Mouse (Mus musculus): ENCODE measurements around the gene Dgka. TPM values are rescaled to one million over a fixed set of nuclear protein-coding genes. Genes with fewer than 3 reads are reported as not detected.

Gene Dgka
- polyA plus RNA-seq, 1 experiment from 2014 or later: 6.9 TPM

- Histone ChIP-seq H3K4me1 (ENCODE audit: insufficient read depth) (no peaks in the 10 kb centered on the region), H3K4me2 (peak overlapping the region; percentile 68; the same call in 1 of the 2 replicates), H3K9me3 (ENCODE audit: low read depth, low read length) (no peaks in the 10 kb centered on the region), H3K9ac (no peak overlapping the region), H3K27ac (ENCODE audit: low read depth) (no peak overlapping the region), H3K4me3 (ENCODE audit: low read depth, low read length) (0 out of 2 replicates have a peak overlapping the region, but pooled peaks have one; percentile 83), H3K27me3 (ENCODE audit: insufficient read depth, low read length) (no peaks in the 10 kb centered on the region), H3K36me3 (ENCODE audit: insufficient read depth) (peaks cover 51% of the 10 kb centered on the region)
- DNase-seq (no peak), ATAC-seq (ENCODE audit: insufficient read depth) (no peak)
- 85% methylated on average over 6 of the region's 6 CpGs for WGBS
- peak; percentile 21; the same call in 1 of the 2 replicates for TF ChIP-seq CTCF (IDR thresholded peaks at IDR 0.05; ENCODE audit: low read depth)
Observed at GRCm38 (mm10) chr10:128697072-128697725, 47.5 kb downstream of the Dgka start.

- ATAC-seq (ENCODE audit: insufficient read depth): peak; percentile 99
- peak; percentile 99 for DNase-seq
- Histone ChIP-seq H3K4me3 (ENCODE audit: low read depth, low read length) (peak within 1 kb of the TSS; percentile 83), H3K4me1 (ENCODE audit: insufficient read depth) (no peaks in the 10 kb centered on the region), H3K9me3 (ENCODE audit: low read depth, low read length) (no peaks in the 10 kb centered on the region), H3K9ac (peak within 1 kb of the TSS; percentile 91), H3K27ac (ENCODE audit: low read depth) (peak within 1 kb of the TSS; percentile 98), H3K27me3 (ENCODE audit: insufficient read depth, low read length) (no peaks in the 10 kb centered on the region), H3K4me2 (peak within 1 kb of the TSS; percentile 83), H3K36me3 (ENCODE audit: insufficient read depth) (peaks cover 44% of the 10 kb centered on the region)
- TF ChIP-seq CTCF (IDR thresholded peaks at IDR 0.05; ENCODE audit: low read depth): no peak; the same call in 1 of the 2 replicates
- 1% methylated on average over 39 of the region's 40 CpGs for WGBS
Observed at GRCm38 (mm10) chr10:128695992-128696807, 48.5 kb downstream of the Dgka start, which contains the start of gene Rab5b. Gene Rab5b, minus strand, starts transcription at chr10:128696264.

DNA sequence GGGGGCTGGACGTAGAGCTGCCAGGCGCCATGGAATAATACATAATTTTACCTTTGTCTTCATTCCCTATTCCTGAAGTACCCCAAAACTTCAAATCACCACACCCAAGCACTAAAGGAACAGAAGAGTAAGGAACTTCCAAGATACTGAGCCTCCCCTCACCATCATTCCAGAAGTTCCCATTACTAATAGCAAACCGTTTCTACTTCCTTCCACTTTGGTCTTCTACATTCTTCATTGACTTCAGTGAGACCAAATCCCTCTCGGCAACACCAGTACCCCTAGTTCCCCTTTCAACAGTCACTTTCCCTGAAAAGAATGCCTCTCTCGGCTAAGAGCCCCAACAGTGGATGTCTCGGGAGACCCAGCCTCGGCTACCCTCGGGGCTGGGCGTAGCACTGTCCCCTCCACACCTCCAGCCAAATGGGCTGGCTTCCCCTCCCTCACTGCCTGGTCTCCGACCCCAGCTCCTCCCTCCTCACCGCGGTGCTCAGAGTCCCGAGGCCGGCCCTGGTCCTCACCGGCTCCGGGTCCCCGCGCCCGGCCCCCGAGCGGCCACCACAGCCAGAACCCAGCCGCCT is 49.2 kb downstream of the Dgka start:
- Histone ChIP-seq H3K27me3 (ENCODE audit: insufficient read depth, low read length) (no peaks in the 10 kb centered on the region), H3K9ac (peak overlapping the region; percentile 91), H3K36me3 (ENCODE audit: insufficient read depth) (peaks cover 38% of the 10 kb centered on the region), H3K27ac (ENCODE audit: low read depth) (peak overlapping the region; percentile 98), H3K4me3 (ENCODE audit: low read depth, low read length) (peak overlapping the region; percentile 83), H3K9me3 (ENCODE audit: low read depth, low read length) (no peaks in the 10 kb centered on the region), H3K4me2 (peak overlapping the region; percentile 83), H3K4me1 (ENCODE audit: insufficient read depth) (no peaks in the 10 kb centered on the region)
- DNase-seq (no peak), ATAC-seq (ENCODE audit: insufficient read depth) (no peak)
- 1% methylated on average over 22 of the region's 22 CpGs for WGBS
- TF ChIP-seq CTCF (IDR thresholded peaks at IDR 0.05; ENCODE audit: low read depth): no peak

GRCm38 (mm10) chr10:128674469-128675008 is 70.1 kb downstream of the Dgka start:
- peak overlapping the region; percentile 96 for H3K4me2 ChIP-seq
- peak; percentile 67 for TF ChIP-seq CTCF (IDR thresholded peaks at IDR 0.05; ENCODE audit: low read depth)
- no peaks in the 10 kb centered on the region for H3K27me3 ChIP-seq (ENCODE audit: insufficient read depth, low read length)
- H3K4me3 ChIP-seq (ENCODE audit: low read depth, low read length): peak overlapping the region; percentile 61
- H3K36me3 ChIP-seq (ENCODE audit: insufficient read depth): peaks cover 4% of the 10 kb centered on the region; the same call in 1 of the 2 replicates
- H3K4me1 ChIP-seq (ENCODE audit: insufficient read depth): 0 out of 2 replicates have a peak, but pooled peaks cover 6% of the 10 kb centered on the region
- peak overlapping the region; percentile 69 for H3K27ac ChIP-seq (ENCODE audit: low read depth)
- ATAC-seq (ENCODE audit: insufficient read depth) (no peak), DNase-seq (peak; percentile 83)
- WGBS: 1% methylated on average over 9 of the region's 9 CpGs
- H3K9ac ChIP-seq: peak overlapping the region; percentile 52
- no peaks in the 10 kb centered on the region for H3K9me3 ChIP-seq (ENCODE audit: low read depth, low read length)

DNA sequence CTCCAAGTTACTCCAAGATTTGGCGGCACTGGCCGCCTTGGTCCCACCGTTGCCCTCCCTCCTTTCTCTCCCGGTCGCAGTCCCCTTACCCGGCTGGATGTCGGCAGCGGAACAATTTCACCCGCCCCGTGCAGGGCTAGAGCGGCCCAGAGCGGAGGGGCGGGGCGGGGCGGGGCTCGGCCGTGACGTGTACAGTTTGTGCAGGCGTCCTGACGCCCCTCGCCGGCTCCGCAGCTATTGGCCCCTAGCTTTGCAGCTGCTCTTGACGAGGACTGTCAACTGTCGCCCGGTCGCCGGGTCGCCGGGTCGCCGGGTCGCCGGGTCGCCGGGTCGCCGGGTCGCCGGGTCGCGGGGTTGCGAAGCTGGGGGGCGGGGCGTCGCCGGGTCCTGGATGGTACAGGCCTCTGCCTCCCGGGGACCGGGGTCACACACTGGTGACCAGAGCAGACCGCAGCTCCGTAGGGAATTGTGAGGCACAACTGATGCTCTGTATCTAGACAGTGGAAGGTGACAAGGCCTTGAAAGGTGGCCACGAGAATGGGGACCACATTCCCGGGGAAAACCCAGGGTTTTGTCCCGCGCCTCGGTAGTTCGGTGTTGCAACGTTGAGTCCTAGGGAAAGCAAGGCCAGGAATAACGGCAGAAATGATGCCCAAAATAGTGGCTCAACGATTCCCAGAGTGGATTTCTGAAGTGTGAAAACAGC is 70.7 kb downstream of the Dgka start, which contains the start of gene Suox:
TSS of gene Suox (minus strand) at position 311 of the 706 bp plus-strand sequence.
- no peaks in the 10 kb centered on the region for H3K27me3 ChIP-seq (ENCODE audit: insufficient read depth, low read length)
- H3K27ac ChIP-seq (ENCODE audit: low read depth): peak within 1 kb of the TSS; percentile 69
- H3K9ac ChIP-seq: peak within 1 kb of the TSS; percentile 52
- H3K4me3 ChIP-seq (ENCODE audit: low read depth, low read length): peak within 1 kb of the TSS; percentile 61
- ATAC-seq (ENCODE audit: insufficient read depth): peak; percentile 96
- H3K36me3 ChIP-seq (ENCODE audit: insufficient read depth): peaks cover 4% of the 10 kb centered on the region; the same call in 1 of the 2 replicates
- no peaks in the 10 kb centered on the region for H3K9me3 ChIP-seq (ENCODE audit: low read depth, low read length)
- H3K4me2 ChIP-seq: peak within 1 kb of the TSS; percentile 96
- 1% methylated on average over 60 of the region's 60 CpGs for WGBS
- no peak for TF ChIP-seq CTCF (IDR thresholded peaks at IDR 0.05; ENCODE audit: low read depth)
- DNase-seq: peak; percentile 93
- H3K4me1 ChIP-seq (ENCODE audit: insufficient read depth): 0 out of 2 replicates have a peak, but pooled peaks cover 6% of the 10 kb centered on the region

DNA sequence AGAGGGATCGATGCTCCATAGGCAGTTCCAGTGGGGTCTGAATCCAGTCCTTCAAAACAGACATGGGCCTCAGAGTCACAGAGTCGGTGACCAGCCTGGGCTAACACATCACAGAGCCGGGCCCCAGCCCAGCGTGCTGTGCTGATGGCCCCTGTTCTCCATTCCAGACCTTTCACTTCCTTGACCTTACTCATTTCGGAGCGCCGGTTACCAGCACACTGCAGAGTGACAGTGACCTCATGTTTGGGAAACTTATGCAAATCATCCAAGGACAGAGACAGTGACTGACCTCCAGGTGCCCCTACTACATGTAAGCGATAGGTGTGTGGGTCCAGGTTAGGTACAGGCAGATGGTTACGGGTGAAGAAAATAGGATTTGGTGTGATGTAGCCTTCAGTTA is 73.5 kb downstream of the Dgka start:
- no peak for TF ChIP-seq CTCF (IDR thresholded peaks at IDR 0.05; ENCODE audit: low read depth)
- Histone ChIP-seq H3K4me1 (ENCODE audit: insufficient read depth) (0 out of 2 replicates have a peak, but pooled peaks cover 6% of the 10 kb centered on the region), H3K27ac (ENCODE audit: low read depth) (no peak overlapping the region), H3K4me3 (ENCODE audit: low read depth, low read length) (no peak overlapping the region), H3K27me3 (ENCODE audit: insufficient read depth, low read length) (no peaks in the 10 kb centered on the region), H3K9me3 (ENCODE audit: low read depth, low read length) (no peaks in the 10 kb centered on the region), H3K36me3 (ENCODE audit: insufficient read depth) (peaks cover 4% of the 10 kb centered on the region; the same call in 1 of the 2 replicates), H3K9ac (no peak overlapping the region), H3K4me2 (no peak overlapping the region)
- ATAC-seq (ENCODE audit: insufficient read depth): no peak
- DNase-seq: no peak
- 89% methylated on average over 9 of the region's 9 CpGs for WGBS

Other genes starting within 250 kb of the Dgka start
- gene Myl6b, start 246.2 kb downstream of the Dgka start, polyA plus RNA-seq (2014; fragmentation: Nextera tagmentation; extraction: Ambion mirVana): 3.0 and 4.4 TPM in 2 replicates
- gene Esyt1, start 219.0 kb downstream of the Dgka start, polyA plus RNA-seq (2014; fragmentation: Nextera tagmentation; extraction: Ambion mirVana): 21.5 and 23.0 TPM in 2 replicates
- gene Zc3h10, start 197.1 kb downstream of the Dgka start, polyA plus RNA-seq (2014; fragmentation: Nextera tagmentation; extraction: Ambion mirVana): 11.0 and 14.5 TPM in 2 replicates
- gene Rpl41, start 195.6 kb downstream of the Dgka start, polyA plus RNA-seq (2014; fragmentation: Nextera tagmentation; extraction: Ambion mirVana): 4,697 and 4,895 TPM in 2 replicates
- gene Pa2g4, start 178.9 kb downstream of the Dgka start, polyA plus RNA-seq (2014; fragmentation: Nextera tagmentation; extraction: Ambion mirVana): 240 and 244 TPM in 2 replicates
- gene Erbb3, start 155.2 kb downstream of the Dgka start, polyA plus RNA-seq (2014; fragmentation: Nextera tagmentation; extraction: Ambion mirVana): 20.2 and 22.9 TPM in 2 replicates
- gene Rps26, start 118.1 kb downstream of the Dgka start, polyA plus RNA-seq (2014; fragmentation: Nextera tagmentation; extraction: Ambion mirVana): 1,029 and 1,115 TPM in 2 replicates
- 2.0 and 3.5 TPM in 2 replicates for gene Ikzf4, start 98.9 kb downstream of the Dgka start, polyA plus RNA-seq (2014; fragmentation: Nextera tagmentation; extraction: Ambion mirVana)
- gene Suox, start 70.8 kb downstream of the Dgka start, polyA plus RNA-seq (2014; fragmentation: Nextera tagmentation; extraction: Ambion mirVana): 9.3 and 9.8 TPM in 2 replicates
- gene Rab5b, start 48.6 kb downstream of the Dgka start, polyA plus RNA-seq (2014; fragmentation: Nextera tagmentation; extraction: Ambion mirVana): 63.6 and 66.8 TPM in 2 replicates
- gene Pmel, start 40.7 kb downstream of the Dgka start, polyA plus RNA-seq (2014; fragmentation: Nextera tagmentation; extraction: Ambion mirVana): 1.4 TPM in 2 replicates
- gene Cdk2, start 39.8 kb downstream of the Dgka start, polyA plus RNA-seq (2014; fragmentation: Nextera tagmentation; extraction: Ambion mirVana): 105 and 109 TPM in 2 replicates
- gene Pym1, start 3.0 kb upstream of the Dgka start, polyA plus RNA-seq (2014; fragmentation: Nextera tagmentation; extraction: Ambion mirVana): 37.4 and 39.1 TPM in 2 replicates
- gene Mmp19, start 46.1 kb upstream of the Dgka start, polyA plus RNA-seq (2014; fragmentation: Nextera tagmentation; extraction: Ambion mirVana): 1.5 and 2.1 TPM in 2 replicates
- 34.9 and 38.2 TPM in 2 replicates for gene Dnajc14, start 59.2 kb upstream of the Dgka start, polyA plus RNA-seq (2014; fragmentation: Nextera tagmentation; extraction: Ambion mirVana)
- gene Tmem198b, start 59.5 kb upstream of the Dgka start, polyA plus RNA-seq (2014; fragmentation: Nextera tagmentation; extraction: Ambion mirVana): 12.1 and 15.1 TPM in 2 replicates
- 223 and 227 TPM in 2 replicates for gene Sarnp, start 72.5 kb upstream of the Dgka start, polyA plus RNA-seq (2014; fragmentation: Nextera tagmentation; extraction: Ambion mirVana)
- gene Ormdl2, start 76.8 kb upstream of the Dgka start, polyA plus RNA-seq (2014; fragmentation: Nextera tagmentation; extraction: Ambion mirVana): 55.8 and 63.9 TPM in 2 replicates
- gene Gdf11, start 146.9 kb upstream of the Dgka start, polyA plus RNA-seq (2014; fragmentation: Nextera tagmentation; extraction: Ambion mirVana): 3.5 and 4.5 TPM in 2 replicates
- gene Cd63, start 156.1 kb upstream of the Dgka start, polyA plus RNA-seq (2014; fragmentation: Nextera tagmentation; extraction: Ambion mirVana): 458 and 459 TPM in 2 replicates
- 10.5 and 12.5 TPM in 2 replicates for gene Rdh5, start 178.0 kb upstream of the Dgka start, polyA plus RNA-seq (2014; fragmentation: Nextera tagmentation; extraction: Ambion mirVana)
- gene Bloc1s1, start 179.2 kb upstream of the Dgka start, polyA plus RNA-seq (2014; fragmentation: Nextera tagmentation; extraction: Ambion mirVana): 175 and 180 TPM in 2 replicates
- 1.5 and 2.1 TPM in 2 replicates for gene Itga7, start 189.0 kb upstream of the Dgka start, polyA plus RNA-seq (2014; fragmentation: Nextera tagmentation; extraction: Ambion mirVana)
- gene Mettl7b, start 216.1 kb upstream of the Dgka start, polyA plus RNA-seq (2014; fragmentation: Nextera tagmentation; extraction: Ambion mirVana): not detected in 2 replicates
- gene Olfr9, start 244.6 kb upstream of the Dgka start, polyA plus RNA-seq (2014; fragmentation: Nextera tagmentation; extraction: Ambion mirVana): not detected in 2 replicates

Measured in lung, embryonic 14.5 days (tissue).